24 mouse cellular contexts compared by ENCODE assay signal in the genomic region with DNA sequence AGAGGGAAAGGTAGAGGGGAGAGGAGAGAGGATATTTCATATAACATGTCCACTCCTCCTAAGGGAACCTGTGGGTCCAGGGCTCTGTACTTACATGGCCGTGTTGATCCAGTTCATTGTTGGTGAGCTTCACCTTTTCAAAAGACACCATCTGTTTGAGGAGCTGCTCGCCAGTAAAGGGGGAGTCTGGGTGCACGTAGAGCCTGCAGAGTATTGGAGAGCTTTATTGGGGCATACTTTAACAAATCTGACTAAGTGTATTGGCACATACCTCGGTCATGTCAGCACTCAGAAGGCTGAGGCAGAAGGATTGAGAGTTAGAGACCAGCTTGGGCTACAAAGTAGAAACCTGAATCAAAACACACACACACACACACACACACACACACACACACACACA. TPM values are rescaled to one million over a fixed set of nuclear protein-coding genes. Genes with fewer than 3 reads are reported as not detected.
"Had no signal": no experiment of that assay in that cellular context is flagged by ENCODE, and none has a peak within 500 bp of the region (broad histone marks: within the 10 kb centered on the region; RNA-seq: fewer than 3 reads in every experiment).

No protein-coding gene starts in this region.

- H3K36me3 ChIP-seq: limb, embryonic 10.5 days; limb, embryonic 13.5 days; liver, embryonic 12.5 days; liver, embryonic 15.5 days; lung, embryonic 15.5 days had no signal

- H3K4me2 ChIP-seq: limb, embryonic 13.5 days; liver, embryonic 12.5 days; liver, embryonic 15.5 days; lung, embryonic 15.5 days; midbrain, embryonic 11.5 days had no signal

- H3K9ac ChIP-seq: limb, embryonic 13.5 days; liver, embryonic 12.5 days; liver, embryonic 15.5 days; lung, embryonic 15.5 days had no signal

- H3K27ac ChIP-seq: limb, embryonic 10.5 days; limb, embryonic 13.5 days; liver, embryonic 12.5 days; liver, embryonic 15.5 days; lung, embryonic 15.5 days; stomach, postnatal 0 days had no signal

- H3K9me3 ChIP-seq: limb, embryonic 10.5 days; limb, embryonic 13.5 days; liver, embryonic 12.5 days; liver, embryonic 15.5 days; lung, embryonic 15.5 days had no signal

- DNase-seq: kidney, postnatal 14 days; kidney, postnatal 4 days; liver; lung, adult 18-20 months; lung, postnatal 10 days; lung, postnatal 4 days; midbrain, embryonic 14.5 days; right cerebral cortex, postnatal 4 days; thymus, adult 2 months; thymus, postnatal 14 days; thymus, postnatal 4 days had no signal

- ATAC-seq: liver, embryonic 12.5 days had no signal

- H3K4me3 ChIP-seq: limb, embryonic 10.5 days; limb, embryonic 13.5 days; liver, embryonic 12.5 days; liver, embryonic 15.5 days; lung, embryonic 15.5 days had no signal

- H3K4me1 ChIP-seq: liver, embryonic 12.5 days; lung, embryonic 15.5 days had no signal

RNA-seq across cellular contexts. Expression of a gene that starts 8.5 kb away (rescaled TPM):
- total RNA-seq: layer of hippocampus, adult 18-20 months; layer of hippocampus, postnatal 25 days; left cerebral cortex, adult 18-20 months; left cerebral cortex, postnatal 25 days; megakaryocyte progenitor cell, adult 5-6 weeks; megakaryocyte-erythroid progenitor cell, adult 5-6 weeks had no signal
- polyA plus RNA-seq: limb, embryonic 13.5 days; midbrain, embryonic 14.5 days; stomach, postnatal 0 days had no signal
